Mouse (Mus musculus): ENCODE data around the gene Ngef. TPM values are rescaled to one million over a fixed set of nuclear protein-coding genes. Genes with fewer than 3 reads are reported as not detected.

Ngef gene
- polyA plus RNA-seq, 1 experiment from 2014 or later, result 13.3 TPM

GRCm38 (mm10) chr1:87521523-87521922 is 52.1 kb downstream of the Ngef start:
- Histone ChIP-seq H3K4me2 (replicated peaks; ENCODE audit: low read depth) (no peak overlapping the region), H3K27ac (ENCODE audit: low read depth, low read length) (no peak overlapping the region), H3K27me3 (replicated peaks; ENCODE audit: control insufficient read depth, insufficient read depth, low read length) (no peaks in the 10 kb centered on the region), H3K36me3 (ENCODE audit: control insufficient read depth, insufficient read depth) (no peaks in the 10 kb centered on the region), H3K4me3 (ENCODE audit: low read depth, low read length) (no peak overlapping the region), H3K9ac (ENCODE audit: low read depth, low read length) (no peak overlapping the region), H3K4me1 (replicated peaks; ENCODE audit: control insufficient read depth, insufficient read depth, low read length) (no peaks in the 10 kb centered on the region), H3K9me3 (ENCODE audit: control insufficient read depth) (no peaks in the 10 kb centered on the region)
- WGBS, result 63% methylated on average over 1 of the region's 1 CpGs
- TF ChIP-seq CTCF (IDR thresholded peaks at IDR 0.05; ENCODE audit: low read depth), result no peak
- no peak for ATAC-seq

DNA sequence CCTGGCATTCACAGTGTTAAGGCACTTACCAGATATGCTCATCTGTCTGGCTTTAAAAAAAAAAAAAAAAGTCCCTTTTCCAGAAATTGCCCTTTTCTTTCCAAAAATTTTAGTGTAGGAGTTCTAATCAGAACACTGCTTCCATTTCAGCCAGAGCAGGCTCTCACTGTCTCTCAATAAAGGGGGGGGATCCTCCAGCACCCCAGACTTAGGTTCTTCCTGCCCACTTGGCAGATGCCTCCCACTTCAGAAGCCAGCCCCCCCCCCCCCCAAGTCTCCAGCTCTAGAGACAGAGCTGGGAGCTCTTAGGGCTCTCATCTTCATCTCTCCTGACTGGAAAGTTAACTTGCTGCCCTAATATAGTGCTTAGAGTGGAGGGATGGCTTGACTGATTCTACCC is 53.2 kb downstream of the Ngef start:
- TF ChIP-seq CTCF (IDR thresholded peaks at IDR 0.05; ENCODE audit: low read depth), result no peak
- Histone ChIP-seq H3K9ac (ENCODE audit: low read depth, low read length) (no peak overlapping the region), H3K9me3 (ENCODE audit: control insufficient read depth) (0 out of 2 replicates have a peak, but pooled peaks cover 4% of the 10 kb centered on the region), H3K4me2 (replicated peaks; ENCODE audit: low read depth) (0 out of 2 replicates have a peak overlapping the region, but pooled peaks have one; percentile 9), H3K36me3 (ENCODE audit: control insufficient read depth, insufficient read depth) (no peaks in the 10 kb centered on the region), H3K27me3 (replicated peaks; ENCODE audit: control insufficient read depth, insufficient read depth, low read length) (no peaks in the 10 kb centered on the region), H3K4me3 (ENCODE audit: low read depth, low read length) (no peak overlapping the region), H3K4me1 (replicated peaks; ENCODE audit: control insufficient read depth, insufficient read depth, low read length) (no peaks in the 10 kb centered on the region), H3K27ac (ENCODE audit: low read depth, low read length) (no peak overlapping the region)
- no peak for ATAC-seq

DNA sequence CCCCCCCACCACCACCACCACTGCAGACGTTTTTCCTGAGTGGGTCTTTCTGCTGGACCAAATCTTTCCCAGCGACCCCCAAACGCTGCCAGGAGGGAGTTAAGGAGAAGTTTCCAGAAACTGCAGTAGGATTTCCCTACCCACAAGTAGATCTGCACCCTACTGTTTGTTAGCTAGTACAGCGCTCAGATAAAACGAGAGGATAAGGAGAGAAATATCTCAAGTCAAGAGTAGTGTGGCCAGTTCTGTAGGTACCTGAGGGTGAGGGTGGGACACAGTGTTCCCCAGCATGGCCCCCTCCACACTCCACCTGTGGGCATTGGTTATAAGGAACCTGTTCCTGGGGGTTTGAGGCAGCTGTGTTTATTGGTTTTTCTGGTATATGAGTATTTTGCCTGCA is 62.8 kb downstream of the Ngef start:
- peak overlapping the region; percentile 58; the same call in 1 of the 2 replicates for H3K4me3 ChIP-seq (ENCODE audit: low read depth, low read length)
- H3K4me2 ChIP-seq (replicated peaks; ENCODE audit: low read depth), result no peak overlapping the region
- no peaks in the 10 kb centered on the region for H3K4me1 ChIP-seq (replicated peaks; ENCODE audit: control insufficient read depth, insufficient read depth, low read length)
- no peak for ATAC-seq
- 0 out of 2 replicates have a peak, but pooled peaks cover 5% of the 10 kb centered on the region for H3K27me3 ChIP-seq (replicated peaks; ENCODE audit: control insufficient read depth, insufficient read depth, low read length)
- no peak overlapping the region for H3K27ac ChIP-seq (ENCODE audit: low read depth, low read length)
- H3K9ac ChIP-seq (ENCODE audit: low read depth, low read length), result no peak overlapping the region
- TF ChIP-seq CTCF (IDR thresholded peaks at IDR 0.05; ENCODE audit: low read depth), result no peak
- no peaks in the 10 kb centered on the region for H3K36me3 ChIP-seq (ENCODE audit: control insufficient read depth, insufficient read depth)
- 13% methylated on average over 5 of the region's 5 CpGs for WGBS
- 0 out of 2 replicates have a peak, but pooled peaks cover 2% of the 10 kb centered on the region for H3K9me3 ChIP-seq (ENCODE audit: control insufficient read depth)

GRCm38 (mm10) chr1:87510166-87510691 is 63.4 kb downstream of the Ngef start:
- Histone ChIP-seq H3K4me3 (ENCODE audit: low read depth, low read length) (peak overlapping the region; percentile 58), H3K4me1 (replicated peaks; ENCODE audit: control insufficient read depth, insufficient read depth, low read length) (no peaks in the 10 kb centered on the region), H3K36me3 (ENCODE audit: control insufficient read depth, insufficient read depth) (no peaks in the 10 kb centered on the region), H3K4me2 (replicated peaks; ENCODE audit: low read depth) (peak overlapping the region; percentile 99), H3K9ac (ENCODE audit: low read depth, low read length) (0 out of 2 replicates have a peak overlapping the region, but pooled peaks have one; percentile 22), H3K9me3 (ENCODE audit: control insufficient read depth) (no peaks in the 10 kb centered on the region), H3K27ac (ENCODE audit: low read depth, low read length) (no peak overlapping the region), H3K27me3 (replicated peaks; ENCODE audit: control insufficient read depth, insufficient read depth, low read length) (0 out of 2 replicates have a peak, but pooled peaks cover 5% of the 10 kb centered on the region)
- 2% methylated on average over 41 of the region's 61 CpGs for WGBS
- TF ChIP-seq CTCF (IDR thresholded peaks at IDR 0.05; ENCODE audit: low read depth), result no peak
- ATAC-seq, result peak; percentile 64

DNA sequence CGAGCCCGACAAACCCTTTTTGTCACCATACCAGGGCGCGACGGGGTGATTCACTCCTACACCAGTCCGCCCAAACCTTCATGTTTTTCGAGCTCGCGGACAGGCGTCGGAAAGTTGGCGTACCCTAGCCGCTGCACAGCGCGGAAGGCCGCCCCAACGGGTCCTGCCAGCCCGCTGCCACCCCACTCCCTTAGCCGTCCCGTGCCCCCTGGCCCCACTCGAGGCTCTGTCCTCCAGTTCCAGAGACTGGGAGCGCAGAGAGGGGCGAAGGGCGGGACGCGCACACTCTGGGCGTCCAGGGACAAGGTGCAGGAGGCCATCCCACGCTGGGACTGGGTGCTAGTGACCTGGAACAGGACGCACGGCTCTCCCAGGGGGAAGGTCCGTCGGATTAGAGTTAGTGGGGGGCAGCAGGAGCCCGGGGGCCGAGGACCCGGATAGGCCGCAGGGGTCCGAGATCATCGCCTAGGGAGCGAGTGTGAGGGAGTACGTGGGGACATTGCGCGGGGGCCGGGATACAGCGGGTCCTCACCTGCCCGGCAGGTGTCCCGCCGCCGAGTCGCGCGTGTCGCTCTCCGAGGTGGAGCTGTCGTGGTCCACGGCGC is 64.0 kb downstream of the Ngef start, which contains the start of gene Neu2:
Gene Neu2 (plus strand): TSS at position 329 of the 605 bp plus-strand sequence.
- H3K9me3 ChIP-seq (ENCODE audit: control insufficient read depth), result no peaks in the 10 kb centered on the region
- peak; percentile 42 for ATAC-seq
- H3K4me3 ChIP-seq (ENCODE audit: low read depth, low read length), result peak within 1 kb of the TSS; percentile 58
- no peak within 1 kb of the TSS for H3K27ac ChIP-seq (ENCODE audit: low read depth, low read length)
- H3K27me3 ChIP-seq (replicated peaks; ENCODE audit: control insufficient read depth, insufficient read depth, low read length), result 0 out of 2 replicates have a peak, but pooled peaks cover 5% of the 10 kb centered on the region
- no peaks in the 10 kb centered on the region for H3K36me3 ChIP-seq (ENCODE audit: control insufficient read depth, insufficient read depth)
- TF ChIP-seq CTCF (IDR thresholded peaks at IDR 0.05; ENCODE audit: low read depth), result no peak
- peak within 1 kb of the TSS; percentile 99 for H3K4me2 ChIP-seq (replicated peaks; ENCODE audit: low read depth)
- H3K9ac ChIP-seq (ENCODE audit: low read depth, low read length), result peak within 1 kb of the TSS; percentile 22; the same call in 1 of the 2 replicates
- 4% methylated on average over 56 of the region's 56 CpGs for WGBS
- no peaks in the 10 kb centered on the region for H3K4me1 ChIP-seq (replicated peaks; ENCODE audit: control insufficient read depth, insufficient read depth, low read length)

GRCm38 (mm10) chr1:87508591-87509560 is 64.8 kb downstream of the Ngef start:
- H3K4me1 ChIP-seq (replicated peaks; ENCODE audit: control insufficient read depth, insufficient read depth, low read length), result no peaks in the 10 kb centered on the region
- no peak for TF ChIP-seq CTCF (IDR thresholded peaks at IDR 0.05; ENCODE audit: low read depth)
- H3K4me3 ChIP-seq (ENCODE audit: low read depth, low read length), result peak overlapping the region; percentile 58; the same call in 1 of the 2 replicates
- peak overlapping the region; percentile 99 for H3K4me2 ChIP-seq (replicated peaks; ENCODE audit: low read depth)
- H3K27ac ChIP-seq (ENCODE audit: low read depth, low read length), result no peak overlapping the region
- 34% methylated on average over 26 of the region's 26 CpGs for WGBS
- no peak for ATAC-seq
- no peak overlapping the region for H3K9ac ChIP-seq (ENCODE audit: low read depth, low read length)
- H3K9me3 ChIP-seq (ENCODE audit: control insufficient read depth), result no peaks in the 10 kb centered on the region
- H3K27me3 ChIP-seq (replicated peaks; ENCODE audit: control insufficient read depth, insufficient read depth, low read length), result 0 out of 2 replicates have a peak, but pooled peaks cover 5% of the 10 kb centered on the region
- H3K36me3 ChIP-seq (ENCODE audit: control insufficient read depth, insufficient read depth), result no peaks in the 10 kb centered on the region

All from intestine, postnatal 0 days (tissue).